Mouse (Mus musculus): ENCODE measurements around the gene Cept1. TPM values are rescaled to one million over a fixed set of nuclear protein-coding genes. Genes with fewer than 3 reads are reported as not detected.
"Not testable (repeated sequence)": the region's sequence is repeated elsewhere in the genome, so short reads cannot be mapped to it uniquely, and the experiment has no call there.

Gene Cept1
- total RNA-seq (2021) = 10 to 100 TPM; 19.3 to 22.1 TPM
- polyA plus RNA-seq (2012; rRNA removed) = 10.5 and 23.5 TPM in 2 replicates
- long read RNA-seq, transcript Cept1-202 (9 exons, 2,814 nt) = major isoform, 7 of 14 reads
- long read RNA-seq, partial matches to known transcripts = 0 of 14 reads
- long read RNA-seq, other reads (novel, unspliced or antisense) = 4 of 14 reads

DNA sequence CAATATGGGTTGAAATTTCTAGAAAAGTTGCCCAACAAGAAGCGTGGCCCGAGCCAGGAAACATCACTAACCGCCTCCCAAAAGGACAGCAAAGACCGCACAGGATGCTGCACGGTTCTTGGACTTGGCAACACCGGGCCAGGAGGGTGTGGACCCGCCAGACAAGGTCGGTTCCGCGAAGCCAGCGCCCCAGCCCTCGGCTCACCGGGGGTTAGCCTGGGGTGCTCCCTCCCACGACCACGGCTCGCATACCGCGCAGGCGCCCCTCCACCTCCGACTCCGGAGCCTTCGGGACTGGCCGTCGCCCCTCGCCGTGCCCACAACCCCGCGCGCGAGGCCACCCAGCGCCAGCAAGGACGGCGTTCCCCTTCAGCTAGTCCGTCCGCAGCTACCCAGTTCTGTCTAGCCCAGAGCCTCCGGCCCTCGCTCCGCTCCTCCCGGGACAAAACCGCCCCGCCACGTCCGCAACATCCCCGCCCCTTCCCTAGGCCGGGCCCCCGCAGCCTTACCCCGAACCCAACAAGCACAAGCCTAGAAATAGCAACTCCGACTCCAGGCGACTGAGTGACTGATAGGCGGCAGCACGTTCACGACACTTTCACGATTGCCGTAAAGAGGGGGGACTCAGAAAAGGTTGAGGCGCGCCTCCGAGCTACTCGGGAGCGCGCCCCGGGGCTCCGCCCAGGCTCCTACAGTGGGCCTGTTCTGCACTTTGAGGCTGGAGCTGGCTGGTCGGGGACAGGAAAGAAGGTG is at the start of gene Cept1, which contains the start of gene Dram2:
Gene Cept1 (minus strand): TSS at position 632 of the 753 bp plus-strand sequence.
Gene Dram2 (plus strand): TSS at position 628 of the 753 bp plus-strand sequence.
- H3K27me3 ChIP-seq (ENCODE audit: control insufficient read depth, insufficient read depth, low read length) = no peaks in the 10 kb centered on the region
- TF ChIP-seq POLR2A (IDR thresholded peaks at IDR 0.05; ENCODE audit: insufficient read depth, low read depth, low read length) (peak; percentile 86), CTCF (IDR thresholded peaks at IDR 0.05) (0 out of 2 replicates have a peak, but pooled peaks have one; percentile 9), EP300 (IDR thresholded peaks at IDR 0.05; ENCODE audit: insufficient read depth, low read depth, low read length) (0 out of 2 replicates have a peak, but pooled peaks have one; percentile 16)
- intact Hi-C loops (cut with DNase I) = loop anchor here (5.0 kb wide), 1 partner anchor 175 kb away; no protein-coding TSS in a partner anchor
- peak within 1 kb of the TSS; percentile 92 for H3K4me3 ChIP-seq
- H3K27ac ChIP-seq = peak within 1 kb of the TSS; percentile 92
- H3K4me1 ChIP-seq (ENCODE audit: control insufficient read depth, insufficient read depth, low read length) = peaks cover 9% of the 10 kb centered on the region
- DNase-seq = peak; percentile 90 to 94
- peak within 1 kb of the TSS; percentile 97 for H3K9ac ChIP-seq (ENCODE audit: low read depth, low read length)
- H3K36me3 ChIP-seq (ENCODE audit: control insufficient read depth, insufficient read depth, low read length) = peaks cover 46% of the 10 kb centered on the region
- H3K79me2 ChIP-seq (replicated peaks; ENCODE audit: control insufficient read depth, insufficient read depth, low read length) = peaks cover 3% of the 10 kb centered on the region; the same call in 1 of the 2 replicates
- under 1% methylated on average over 63 of the region's 63 CpGs for WGBS

DNA sequence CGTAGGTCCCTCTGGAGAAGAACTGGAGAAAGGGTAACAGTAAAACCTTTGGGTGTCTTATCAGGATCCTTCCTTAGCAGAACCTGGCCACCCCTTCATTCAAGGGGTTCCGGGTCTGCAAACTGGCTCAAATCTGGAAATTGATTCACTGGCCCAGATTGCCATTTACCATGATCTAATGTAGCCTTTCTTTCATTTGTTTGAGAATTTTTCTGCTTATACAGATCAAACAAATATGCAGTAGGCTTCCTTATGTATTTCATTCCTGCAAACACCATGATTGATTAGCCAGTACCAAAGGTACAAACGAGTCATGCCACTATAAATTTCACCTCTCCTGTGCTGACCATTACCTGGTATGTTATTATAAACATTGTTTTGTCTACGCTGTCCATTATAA is 46.0 kb upstream of the Cept1 start:
- H3K36me3 ChIP-seq (ENCODE audit: control insufficient read depth, insufficient read depth, low read length); intact Hi-C loops (cut with DNase I): not testable (repeated sequence)
- WGBS = 81% methylated on average over 4 of the region's 4 CpGs

GRCm38 (mm10) chr3:106579296-106579695 is 31.7 kb upstream of the Cept1 start:
- WGBS = 96% methylated on average over 2 of the region's 2 CpGs
- no peak overlapping the region for H3K9ac ChIP-seq (ENCODE audit: low read depth, low read length)
- no peaks in the 10 kb centered on the region for H3K27me3 ChIP-seq (ENCODE audit: control insufficient read depth, insufficient read depth, low read length)
- no peak overlapping the region for H3K27ac ChIP-seq
- no peak for DNase-seq
- no peaks in the 10 kb centered on the region for H3K79me2 ChIP-seq (replicated peaks; ENCODE audit: control insufficient read depth, insufficient read depth, low read length)
- no peaks in the 10 kb centered on the region for H3K4me1 ChIP-seq (ENCODE audit: control insufficient read depth, insufficient read depth, low read length)
- intact Hi-C loops (cut with DNase I) = no loop called here
- no peaks in the 10 kb centered on the region for H3K36me3 ChIP-seq (ENCODE audit: control insufficient read depth, insufficient read depth, low read length)
- no peak overlapping the region for H3K4me3 ChIP-seq
- no peak for TF ChIP-seq CTCF (IDR thresholded peaks at IDR 0.05)
- TF ChIP-seq POLR2A (IDR thresholded peaks at IDR 0.05; ENCODE audit: insufficient read depth, low read depth, low read length) = no peak
- no peak for TF ChIP-seq EP300 (IDR thresholded peaks at IDR 0.05; ENCODE audit: insufficient read depth, low read depth, low read length)

More for the DNA sequence above, 46.0 kb upstream of the Cept1 start:
- not testable (repeated sequence) for H3K27ac ChIP-seq; DNase-seq; H3K9ac ChIP-seq (ENCODE audit: low read depth, low read length); H3K79me2 ChIP-seq (replicated peaks; ENCODE audit: control insufficient read depth, insufficient read depth, low read length); H3K27me3 ChIP-seq (ENCODE audit: control insufficient read depth, insufficient read depth, low read length); H3K4me1 ChIP-seq (ENCODE audit: control insufficient read depth, insufficient read depth, low read length); H3K4me3 ChIP-seq

GRCm38 (mm10) chr3:106573191-106573590 is 25.6 kb upstream of the Cept1 start:
- DNase-seq = no peak
- H3K27ac ChIP-seq = no peak overlapping the region
- no peaks in the 10 kb centered on the region for H3K4me1 ChIP-seq (ENCODE audit: control insufficient read depth, insufficient read depth, low read length)
- no peak overlapping the region for H3K9ac ChIP-seq (ENCODE audit: low read depth, low read length)
- 65% methylated on average over 3 of the region's 3 CpGs for WGBS
- intact Hi-C loops (cut with DNase I) = no loop called here
- peaks cover 10% of the 10 kb centered on the region for H3K36me3 ChIP-seq (ENCODE audit: control insufficient read depth, insufficient read depth, low read length)
- no peaks in the 10 kb centered on the region for H3K79me2 ChIP-seq (replicated peaks; ENCODE audit: control insufficient read depth, insufficient read depth, low read length)
- TF ChIP-seq EP300 (IDR thresholded peaks at IDR 0.05; ENCODE audit: insufficient read depth, low read depth, low read length) (no peak), POLR2A (IDR thresholded peaks at IDR 0.05; ENCODE audit: insufficient read depth, low read depth, low read length) (no peak), CTCF (IDR thresholded peaks at IDR 0.05) (no peak)
- H3K4me3 ChIP-seq = no peak overlapping the region
- no peaks in the 10 kb centered on the region for H3K27me3 ChIP-seq (ENCODE audit: control insufficient read depth, insufficient read depth, low read length)

GRCm38 (mm10) chr3:106565876-106566275 is 18.3 kb upstream of the Cept1 start:
- Histone ChIP-seq H3K27ac (no peak overlapping the region), H3K27me3 (ENCODE audit: control insufficient read depth, insufficient read depth, low read length) (no peaks in the 10 kb centered on the region), H3K4me3 (no peak overlapping the region), H3K9ac (ENCODE audit: low read depth, low read length) (no peak overlapping the region), H3K79me2 (replicated peaks; ENCODE audit: control insufficient read depth, insufficient read depth, low read length) (no peaks in the 10 kb centered on the region), H3K4me1 (ENCODE audit: control insufficient read depth, insufficient read depth, low read length) (no peaks in the 10 kb centered on the region), H3K36me3 (ENCODE audit: control insufficient read depth, insufficient read depth, low read length) (peaks cover 7% of the 10 kb centered on the region)
- WGBS = 85% methylated on average over 3 of the region's 3 CpGs
- DNase-seq = no peak
- TF ChIP-seq EP300 (IDR thresholded peaks at IDR 0.05; ENCODE audit: insufficient read depth, low read depth, low read length) (no peak), CTCF (IDR thresholded peaks at IDR 0.05) (no peak), POLR2A (IDR thresholded peaks at IDR 0.05; ENCODE audit: insufficient read depth, low read depth, low read length) (no peak)
- intact Hi-C loops (cut with DNase I) = loop anchor here (5.0 kb wide), 1 partner anchor 34 kb away; no protein-coding TSS in a partner anchor

GRCm38 (mm10) chr3:106558271-106558670 is 10.7 kb upstream of the Cept1 start:
- Histone ChIP-seq H3K36me3 (ENCODE audit: control insufficient read depth, insufficient read depth, low read length) (peaks cover 24% of the 10 kb centered on the region), H3K79me2 (replicated peaks; ENCODE audit: control insufficient read depth, insufficient read depth, low read length) (no peaks in the 10 kb centered on the region), H3K4me3 (no peak overlapping the region), H3K27me3 (ENCODE audit: control insufficient read depth, insufficient read depth, low read length) (no peaks in the 10 kb centered on the region), H3K4me1 (ENCODE audit: control insufficient read depth, insufficient read depth, low read length) (peaks cover 3% of the 10 kb centered on the region), H3K9ac (ENCODE audit: low read depth, low read length) (no peak overlapping the region), H3K27ac (no peak overlapping the region)
- intact Hi-C loops (cut with DNase I) = loop anchor here (5.0 kb wide), 1 partner anchor 76 kb away; the partner anchor contains the start of gene Dennd2d
- no peak for DNase-seq
- TF ChIP-seq CTCF (IDR thresholded peaks at IDR 0.05) (no peak), EP300 (IDR thresholded peaks at IDR 0.05; ENCODE audit: insufficient read depth, low read depth, low read length) (no peak), POLR2A (IDR thresholded peaks at IDR 0.05; ENCODE audit: insufficient read depth, low read depth, low read length) (no peak)

Data from heart, adult 2 months (tissue).